Mouse (Mus musculus): Measurements from ENCODE around the gene Gm26602.

- TF ChIP-seq GATA1 (IDR thresholded peaks at IDR 0.05; ENCODE audit: low read length), result no peak
- no peak for TF ChIP-seq TAL1 (IDR thresholded peaks at IDR 0.05; ENCODE audit: low read length)
Observed at GRCm38 (mm10) chr10:79872862-79873261, 37.8 kb upstream of the Gm26602 start.
